Mouse (Mus musculus) left cerebral cortex, adult 18-20 months (tissue): ENCODE results near the gene Map1lc3b. TPM values are rescaled to one million over a fixed set of nuclear protein-coding genes. Genes with fewer than 3 reads are reported as not detected.

Experiments
- total RNA-seq, 2 experiments: library from RNA; stranded (reverse); gene quantifications; 2 replicates each; pipeline ENCODE4 v1.2.3; 2021

Gene Map1lc3b
- total RNA-seq, 2 experiments from 2014 or later: 187 to 190 TPM

Other genes with a start within 250 kb of the Map1lc3b start
- not detected for gene 1700018B08Rik, start 46.0 kb upstream of the Map1lc3b start, total RNA-seq
- gene Fbxo31, start 11.6 kb upstream of the Map1lc3b start, total RNA-seq: 100 to 1,000 TPM; 104 to 105 TPM
- gene Zcchc14, start 62.5 kb downstream of the Map1lc3b start, total RNA-seq: 10 to 100 TPM; 63.2 to 68.7 TPM
- 100 to 1,000 TPM; 271 to 301 TPM for gene Jph3, start 139.3 kb downstream of the Map1lc3b start, total RNA-seq
- gene Klhdc4, start 239.2 kb downstream of the Map1lc3b start, total RNA-seq: 10 to 100 TPM; 25.8 to 30.5 TPM